In genomic region chr4:149197180-149197579, GRCm38 (mm10) we compare ENCODE assay signal across 25 mouse cellular contexts.
"Had no signal": no experiment of that assay in that cellular context is flagged by ENCODE, and none has a peak within 500 bp of the region (broad histone marks: within the 10 kb centered on the region; RNA-seq: fewer than 3 reads in every experiment).

No protein-coding gene starts in this region.

- H3K9me3 ChIP-seq: heart, embryonic 10.5 days; heart, embryonic 12.5 days; hindbrain, embryonic 10.5 days; hindbrain, embryonic 12.5 days; intestine, embryonic 15.5 days; limb, embryonic 10.5 days; limb, embryonic 12.5 days had no signal

- H3K4me1 ChIP-seq: heart, embryonic 10.5 days; heart, embryonic 12.5 days; hindbrain, embryonic 10.5 days; hindbrain, embryonic 12.5 days; intestine, embryonic 15.5 days; limb, embryonic 10.5 days; limb, embryonic 12.5 days had no signal

- ATAC-seq: hindbrain, embryonic 16.5 days; inflammation-experienced regulatory T-cells, adult 6 months; intestine, embryonic 15.5 days; intestine, postnatal 0 days had no signal

- H3K27ac ChIP-seq: gastrocnemius, adult 2 months; heart, embryonic 10.5 days; hindbrain, embryonic 10.5 days; hindbrain, embryonic 12.5 days; hindbrain, embryonic 14.5 days; intestine, embryonic 15.5 days; layer of hippocampus, adult 2 months; left cerebral cortex, adult 2 months; limb, embryonic 10.5 days; limb, embryonic 12.5 days had no signal

- H3K4me3 ChIP-seq: gastrocnemius, adult 2 months; heart, embryonic 10.5 days; heart, embryonic 12.5 days; hindbrain, embryonic 10.5 days; hindbrain, embryonic 12.5 days; intestine, embryonic 15.5 days; layer of hippocampus, adult 2 months; left cerebral cortex, adult 2 months; limb, embryonic 10.5 days; limb, embryonic 12.5 days had no signal

- DNase-seq: gastrocnemius, adult 2 months; gastrocnemius, postnatal 10 days; gastrocnemius, postnatal 25 days; heart, adult 18-20 months; heart, postnatal 10 days; heart, postnatal 4 days; kidney, adult 18-20 months; kidney, adult 8-10 months; kidney, postnatal 10 days; kidney, postnatal 25 days; kidney, postnatal 4 days; liver had no signal

- H3K4me2 ChIP-seq: heart, embryonic 12.5 days; hindbrain, embryonic 12.5 days; hindbrain, embryonic 14.5 days; intestine, embryonic 15.5 days; limb, embryonic 12.5 days had no signal

- H3K9ac ChIP-seq: heart, embryonic 12.5 days; hindbrain, embryonic 12.5 days; hindbrain, embryonic 14.5 days; intestine, embryonic 15.5 days; limb, embryonic 12.5 days had no signal

- H3K27me3 ChIP-seq: heart, embryonic 12.5 days; hindbrain, embryonic 12.5 days; intestine, embryonic 15.5 days; limb, embryonic 12.5 days had no signal
